Mouse (Mus musculus): Measurements from ENCODE around the gene Arid4a.
A peak's percentile ranks its signal among the peaks of the same experiment; 100 is the strongest.

Gene Arid4a

DNA sequence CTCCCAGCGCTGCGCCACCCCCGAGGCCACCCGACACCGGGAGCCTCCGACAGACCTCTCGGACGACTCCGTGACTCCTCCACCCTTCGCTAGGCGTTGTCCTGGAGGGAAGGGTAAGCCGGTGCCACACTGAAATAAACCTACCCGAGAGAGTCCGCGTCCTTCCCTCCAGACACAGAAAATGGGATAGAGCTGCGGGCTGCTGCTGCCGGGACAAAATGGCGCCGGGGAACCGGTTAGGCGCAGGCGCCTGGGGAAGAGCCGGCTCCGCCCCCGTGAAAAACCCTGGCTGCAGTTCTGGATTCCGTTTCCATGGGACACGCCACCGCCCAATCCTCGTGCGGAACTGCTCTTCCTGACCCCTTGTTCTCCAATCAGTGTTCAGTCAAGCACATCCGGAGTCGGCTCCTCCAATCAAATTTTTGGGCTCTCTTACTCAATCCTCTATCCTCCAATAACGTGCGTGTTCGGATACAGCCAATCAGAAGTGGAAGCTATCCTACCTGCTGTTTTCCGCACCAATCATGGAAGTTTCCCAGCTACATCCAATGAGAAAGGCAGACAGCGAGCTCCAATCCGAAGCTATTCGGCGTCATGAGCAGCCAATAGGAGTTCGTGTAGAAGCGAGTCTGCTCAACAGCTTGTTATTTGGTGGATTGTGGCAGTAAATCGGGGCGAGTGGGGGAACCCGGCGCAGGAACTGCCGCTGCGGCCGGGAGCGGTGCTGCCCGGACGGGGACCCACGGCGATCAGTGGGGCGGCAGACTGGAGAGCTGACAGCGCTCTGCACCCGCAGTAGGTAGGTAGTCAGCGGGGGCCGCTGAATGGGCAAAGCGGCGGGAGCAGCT is at the start of gene Arid4a:
Arid4a (plus strand) TSS at position 628 of the 848 bp plus-strand sequence.
- DNase-seq (ENCODE audit: low read depth in 2 of 2, low spot score in 2 of 2), result peak; percentile 95 to 97

DNA sequence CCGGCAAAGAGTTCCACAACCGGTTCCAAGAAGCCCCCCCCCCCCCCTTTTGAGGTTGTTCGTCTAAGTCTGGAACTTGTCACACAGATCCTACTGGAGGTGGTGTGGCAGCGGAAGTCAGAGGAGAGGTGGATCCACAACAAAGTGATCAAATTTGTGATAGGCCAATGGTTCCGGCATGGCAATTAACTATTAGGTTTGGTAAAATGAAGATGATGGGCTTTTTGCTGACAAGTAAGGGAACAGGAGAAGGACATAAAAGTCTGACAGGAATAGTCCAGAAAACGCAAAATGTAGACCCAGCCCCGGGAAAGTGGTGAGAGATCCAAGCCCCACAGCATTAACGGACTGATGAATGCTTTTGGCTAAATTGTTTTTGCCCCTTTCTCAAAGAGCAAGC is 48.2 kb upstream of the Arid4a start:
- DNase-seq (ENCODE audit: low read depth in 2 of 2, low spot score in 2 of 2), result no peak

DNA sequence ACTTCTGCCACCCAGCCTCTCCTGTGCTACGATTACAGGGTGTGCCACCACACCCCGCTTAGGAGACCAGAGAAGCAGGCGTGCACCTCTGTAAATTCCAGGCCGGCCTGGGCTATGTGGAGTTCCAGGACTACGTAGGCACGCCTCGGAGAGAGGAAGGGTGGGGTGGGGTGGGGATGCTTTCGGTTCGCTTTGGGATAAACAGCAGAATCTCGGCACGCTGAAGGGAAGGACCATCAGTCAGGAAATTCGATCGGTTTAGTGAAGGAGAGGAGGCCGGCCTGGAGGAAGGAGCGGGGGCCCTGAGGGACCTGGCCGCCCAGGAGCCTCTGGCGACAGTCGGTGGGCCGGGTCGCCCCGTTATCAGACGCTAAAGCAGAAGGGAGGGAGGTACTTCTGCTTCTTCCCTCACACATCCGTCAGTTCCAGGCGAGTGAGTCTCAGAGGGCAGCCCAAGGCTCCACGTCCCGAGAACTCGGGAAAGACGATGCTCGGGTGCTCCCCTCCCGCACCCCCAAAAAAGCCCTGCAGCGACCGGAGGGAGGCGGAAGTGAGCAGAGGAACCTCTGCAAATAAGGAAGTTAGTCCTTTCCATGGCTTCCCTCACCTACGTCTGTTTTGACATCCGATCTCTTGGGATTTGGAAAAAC is 47.5 kb upstream of the Arid4a start:
- DNase-seq (ENCODE audit: low read depth in 2 of 2, low spot score in 2 of 2), result peak; percentile 74 to 80

DNA sequence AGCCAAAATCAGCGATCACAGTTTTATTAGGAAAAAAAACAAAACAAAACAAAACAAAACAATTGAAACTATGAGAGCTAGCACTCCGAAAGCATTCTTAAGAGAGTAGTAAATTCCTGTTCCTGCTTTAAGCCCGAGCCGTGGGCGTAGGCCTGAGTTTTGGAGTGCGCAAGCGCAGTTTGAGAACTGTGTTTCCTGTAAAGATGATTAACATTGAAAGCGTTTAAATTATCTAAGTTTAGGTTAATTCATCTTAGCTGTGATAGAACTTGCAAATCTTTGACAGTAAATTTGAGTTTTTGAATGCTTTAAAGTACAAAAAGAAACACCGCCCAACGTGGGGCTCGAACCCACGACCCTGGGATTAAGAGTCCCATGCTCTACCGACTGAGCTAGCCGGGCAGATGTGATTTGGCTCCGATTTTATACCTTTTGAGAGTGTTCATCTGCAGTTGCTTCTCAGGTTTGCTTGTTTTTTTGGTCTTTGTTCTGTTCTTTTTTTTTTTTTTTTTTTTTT is 46.9 kb upstream of the Arid4a start:
- peak; percentile 92 to 93 for DNase-seq (ENCODE audit: low read depth in 2 of 2, low spot score in 2 of 2)

DNA sequence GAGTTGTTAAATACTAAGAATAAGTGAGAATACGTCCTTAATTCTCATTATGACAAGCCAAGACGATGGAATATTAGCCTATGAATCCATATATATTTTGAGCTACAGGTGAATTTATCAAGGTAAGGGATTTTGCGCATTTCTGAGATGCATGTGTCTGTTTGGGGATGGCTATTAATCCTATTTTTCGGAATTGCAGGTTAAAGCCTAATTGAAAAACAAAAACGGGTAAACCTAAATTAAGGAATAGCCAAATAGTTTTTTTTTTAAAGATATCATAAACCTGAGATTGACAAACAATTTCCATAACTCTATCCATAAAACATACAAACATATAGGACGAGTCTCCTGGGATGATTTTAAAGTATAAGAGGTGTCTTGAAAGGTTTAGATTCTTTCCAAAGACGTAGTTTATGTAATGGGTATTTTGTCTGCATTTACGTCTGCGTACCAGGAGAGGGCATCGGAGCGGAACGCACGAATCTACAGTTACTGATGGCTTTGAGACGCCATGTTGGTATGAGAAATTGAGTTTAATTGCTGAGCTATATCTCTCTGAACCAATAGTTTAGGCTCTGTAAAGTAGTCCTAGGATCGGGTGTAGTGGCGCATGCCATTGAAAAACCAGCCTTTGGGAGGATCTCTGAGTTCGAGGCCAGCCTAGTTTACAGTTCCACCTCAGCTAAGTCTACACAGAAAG is 46.2 kb upstream of the Arid4a start:
- DNase-seq (ENCODE audit: low read depth in 2 of 2, low spot score in 2 of 2), result peak; percentile 64 to 71

DNA sequence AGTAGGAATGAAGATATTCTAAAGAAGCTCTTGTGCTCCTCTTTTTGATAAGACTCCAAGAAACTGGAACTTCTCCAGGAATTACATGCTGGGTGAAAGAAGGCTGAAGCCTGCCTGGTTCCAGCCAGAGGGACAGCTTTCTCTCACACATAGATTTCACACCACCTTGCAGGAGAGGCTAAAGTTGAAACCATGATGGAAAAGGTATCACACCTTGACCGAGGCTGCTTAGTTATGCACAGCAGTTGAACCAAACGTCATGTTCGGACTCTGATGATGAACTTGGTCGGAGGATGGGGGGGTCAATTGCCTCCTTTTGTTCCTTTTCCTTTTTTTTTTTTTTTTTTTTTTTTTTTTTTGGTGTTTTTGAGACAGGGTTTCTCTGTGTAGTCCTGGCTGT is 42.0 kb upstream of the Arid4a start:
- DNase-seq (ENCODE audit: low read depth in 2 of 2, low spot score in 2 of 2), result no peak

DNA sequence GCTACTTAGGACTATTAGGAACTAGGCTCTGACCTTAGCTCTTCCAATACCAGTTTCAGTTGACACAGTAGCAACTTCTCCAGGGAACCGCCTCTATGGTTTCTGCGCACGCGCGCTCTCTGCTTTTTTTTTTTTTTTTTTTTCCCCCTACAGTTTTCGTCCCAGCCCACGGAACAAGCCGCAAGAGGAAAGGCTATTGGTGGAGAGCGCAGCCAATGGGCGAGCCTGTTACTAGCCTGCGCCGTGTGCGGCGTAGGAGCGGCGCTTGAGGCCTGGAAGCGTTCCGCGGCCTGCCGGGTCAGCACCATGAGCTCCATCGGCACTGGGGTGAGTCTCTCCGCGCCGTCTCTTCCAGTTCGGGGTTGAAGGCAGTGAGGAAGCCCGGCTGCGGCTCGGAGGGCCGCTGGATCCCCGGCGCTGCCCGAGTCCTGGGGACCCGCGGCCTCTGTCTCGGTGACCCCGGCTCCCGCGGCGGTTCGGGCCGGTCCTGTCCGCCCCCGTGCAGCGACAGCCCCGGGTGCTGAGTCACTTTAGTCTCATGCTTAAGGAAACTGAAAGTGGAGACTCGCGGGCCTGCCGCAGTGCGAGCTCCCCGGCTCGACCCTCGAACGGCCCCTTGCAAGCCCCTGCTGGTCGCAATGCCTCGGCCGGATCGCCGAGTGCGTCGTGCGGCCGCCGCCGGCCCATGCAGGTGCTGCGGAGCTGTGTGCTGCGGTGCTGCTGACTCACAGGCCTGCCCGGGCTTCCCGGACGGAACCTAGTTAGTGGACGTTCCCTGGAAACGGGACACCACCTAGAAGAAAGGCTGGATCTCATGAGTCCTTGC is 41.1 kb upstream of the Arid4a start, which contains the start of gene Psma3:
Psma3 (plus strand) TSS at position 181 of the 826 bp plus-strand sequence.
- peak; percentile 79 to 80 for DNase-seq (ENCODE audit: low read depth in 2 of 2, low spot score in 2 of 2)

DNA sequence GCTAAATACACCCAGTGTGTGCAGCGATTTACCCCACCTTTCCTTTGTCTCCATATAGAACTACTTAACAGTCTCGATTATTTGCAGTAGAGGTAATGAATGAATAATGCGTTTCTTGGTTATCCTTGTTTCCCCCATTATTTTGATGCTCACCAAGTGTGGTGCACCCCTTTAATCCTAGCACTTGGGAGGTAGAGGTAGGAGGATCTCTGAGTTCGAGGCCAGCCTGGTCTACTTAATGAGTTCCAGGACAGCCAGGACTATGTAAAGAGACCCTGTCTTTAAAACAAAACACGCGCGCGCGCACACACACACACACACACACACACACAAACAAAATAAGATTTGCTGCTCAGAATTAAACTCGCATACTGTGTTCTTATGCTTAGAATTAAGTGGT is 40.4 kb upstream of the Arid4a start:
- DNase-seq (ENCODE audit: low read depth in 2 of 2, low spot score in 2 of 2), result no peak

DNA sequence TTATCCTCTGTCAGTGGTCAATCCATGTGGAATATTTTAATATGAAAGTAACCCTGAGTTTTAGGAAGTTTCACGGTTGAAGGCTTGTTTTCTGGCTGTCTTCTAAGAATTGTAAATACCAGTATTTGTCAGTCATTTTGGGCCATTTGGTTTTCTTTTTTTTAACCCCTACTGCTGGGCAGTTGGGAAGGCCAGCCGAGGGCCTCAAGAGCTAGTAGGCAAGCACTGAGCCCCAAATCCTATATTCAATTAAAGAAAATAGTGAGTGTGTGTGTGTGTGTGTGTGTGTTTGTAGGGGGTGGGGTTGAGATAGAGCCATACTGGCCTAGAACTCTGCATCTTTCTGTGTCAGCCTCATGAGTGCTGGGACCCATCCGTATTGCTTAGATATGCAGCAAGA is 39.9 kb upstream of the Arid4a start:
- DNase-seq (ENCODE audit: low read depth in 2 of 2, low spot score in 2 of 2), result no peak

DNA sequence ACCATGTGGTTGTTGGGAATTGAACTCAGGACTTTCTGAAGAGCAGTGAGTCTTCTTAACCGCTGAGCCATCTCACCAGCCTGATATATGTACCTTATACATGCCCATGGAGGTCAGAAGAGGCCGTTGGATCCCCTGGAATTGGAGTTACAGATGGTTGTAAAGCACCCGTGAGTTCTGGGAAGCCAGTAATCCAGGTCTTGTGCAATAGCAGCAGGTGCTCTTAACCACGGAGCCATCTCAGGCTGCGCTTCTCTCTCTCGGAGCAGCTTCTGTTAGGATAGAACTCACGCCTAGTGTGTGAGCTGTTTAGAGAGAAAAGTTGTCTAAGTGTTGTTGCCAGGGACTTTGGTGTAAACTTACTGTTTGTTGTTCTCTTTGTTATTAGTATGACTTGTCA is 37.4 kb upstream of the Arid4a start:
- no peak for DNase-seq (ENCODE audit: low read depth in 2 of 2, low spot score in 2 of 2)

DNA sequence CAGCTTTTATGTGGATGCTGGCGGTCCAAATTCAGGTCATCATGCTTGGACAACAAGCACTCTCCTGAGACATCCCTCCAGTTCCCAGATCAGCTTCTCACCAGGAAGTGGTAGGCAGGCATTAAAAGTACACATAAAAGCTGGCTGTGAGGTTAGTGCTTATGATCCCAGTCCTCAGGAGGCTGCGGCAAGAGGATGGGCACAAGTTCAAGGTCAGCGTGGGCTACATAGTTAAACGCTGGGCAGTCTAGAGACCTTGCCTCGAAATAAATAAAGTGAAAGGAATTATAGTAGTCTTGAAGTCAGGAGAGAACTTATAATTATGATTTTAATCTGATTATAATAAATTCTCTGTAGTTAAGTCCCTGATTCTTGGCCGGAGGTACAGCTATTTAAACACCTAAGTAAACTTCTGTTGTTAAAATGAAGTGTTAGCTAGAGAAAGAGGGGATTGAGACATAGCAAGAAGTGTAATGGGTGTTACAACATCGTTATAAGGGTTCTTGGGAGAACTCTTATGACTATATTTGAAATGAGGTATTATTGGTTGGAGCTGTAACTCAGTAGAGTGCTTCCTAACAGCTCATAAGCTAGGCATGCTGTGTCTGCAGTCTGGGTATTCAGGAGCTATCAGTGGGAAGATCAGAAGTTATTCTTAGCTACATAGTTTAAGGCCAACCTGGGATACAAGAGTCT is 30.8 kb upstream of the Arid4a start:
- no peak for DNase-seq (ENCODE audit: low read depth in 2 of 2, low spot score in 2 of 2)

DNA sequence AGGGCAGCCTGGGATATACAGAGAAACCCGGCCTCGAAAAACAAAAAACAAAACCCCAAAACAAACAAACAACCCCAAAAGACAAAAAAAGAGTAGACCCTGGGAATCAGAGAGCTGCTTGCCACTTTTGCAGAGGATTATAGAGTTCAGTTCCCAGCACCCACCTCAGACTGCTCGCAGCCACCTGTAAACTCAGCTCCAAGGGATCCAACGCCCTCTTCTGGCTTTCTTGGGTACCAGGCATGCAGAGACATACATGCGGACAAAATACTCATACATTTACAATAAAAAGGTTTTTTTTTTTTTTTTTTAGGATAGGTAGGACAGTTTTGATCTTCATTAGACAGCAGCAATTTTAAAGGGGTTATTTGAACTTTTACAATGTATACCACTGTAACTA is 18.6 kb upstream of the Arid4a start:
- DNase-seq (ENCODE audit: low read depth in 2 of 2, low spot score in 2 of 2), result no peak

DNA sequence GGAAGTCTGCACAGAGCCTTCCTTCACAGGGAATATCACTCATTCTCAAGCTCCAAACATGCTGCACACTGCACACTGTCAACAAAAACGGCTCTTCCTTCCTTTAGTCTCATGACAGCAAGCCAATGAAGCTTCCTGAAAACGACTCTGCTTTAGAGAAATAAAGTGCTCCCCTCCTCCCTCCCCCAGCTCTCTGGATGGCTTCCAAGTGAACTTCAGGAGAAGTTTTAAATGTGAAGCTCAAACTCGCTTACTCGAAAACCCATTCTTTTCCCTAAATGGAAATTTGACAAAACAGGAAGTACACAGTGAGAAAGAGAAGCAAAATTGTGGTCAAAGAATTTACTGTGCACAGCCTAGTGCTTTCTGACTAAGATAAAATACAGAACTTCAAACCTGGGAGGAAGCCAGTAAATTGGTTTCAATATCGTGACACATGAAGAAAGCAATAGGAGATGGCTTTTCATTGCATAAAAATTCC is 16.3 kb upstream of the Arid4a start:
- peak in 1 of 2 experiments; percentile 34 for DNase-seq (ENCODE audit: low read depth in 2 of 2, low spot score in 2 of 2)

DNA sequence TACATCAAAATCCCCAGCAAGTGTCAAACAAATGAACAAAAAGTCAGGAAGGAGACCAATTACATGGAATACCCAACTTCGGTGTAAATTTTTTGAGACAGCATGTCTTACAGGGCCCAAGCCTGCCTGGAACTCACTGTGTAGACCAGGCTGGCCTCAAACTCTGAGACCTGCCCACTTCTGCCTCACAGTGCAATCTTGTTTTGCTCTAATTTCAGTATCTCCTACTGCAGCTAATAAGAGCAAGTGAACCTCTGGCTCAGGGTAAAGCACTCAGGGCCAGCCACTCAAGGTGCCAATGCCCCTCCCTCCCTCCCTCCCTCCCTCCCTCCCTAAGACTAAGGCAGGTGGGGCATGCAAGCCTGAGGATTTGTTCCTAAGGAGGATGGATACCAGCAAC is 15.4 kb upstream of the Arid4a start:
- no peak for DNase-seq (ENCODE audit: low read depth in 2 of 2, low spot score in 2 of 2)

DNA sequence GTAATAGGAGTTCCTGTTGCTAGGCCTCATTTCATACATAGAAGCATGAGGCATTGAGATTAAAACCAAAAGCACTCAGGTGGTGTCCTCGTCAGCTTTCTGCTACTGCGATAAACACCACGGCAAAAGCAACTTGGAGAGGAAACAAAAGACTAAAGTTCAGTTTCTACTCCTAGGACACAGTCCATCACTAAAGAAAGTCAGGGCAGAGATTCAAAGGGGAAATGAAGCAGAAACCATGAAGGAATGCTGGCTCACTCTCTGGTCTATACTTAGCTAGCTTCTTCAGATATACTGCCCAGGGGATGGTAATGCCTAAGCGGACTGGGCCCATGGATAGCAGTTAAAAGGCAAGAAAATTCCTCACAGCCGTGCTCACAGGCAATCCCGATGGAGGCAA is 14.3 kb upstream of the Arid4a start:
- no peak for DNase-seq (ENCODE audit: low read depth in 2 of 2, low spot score in 2 of 2)

DNA sequence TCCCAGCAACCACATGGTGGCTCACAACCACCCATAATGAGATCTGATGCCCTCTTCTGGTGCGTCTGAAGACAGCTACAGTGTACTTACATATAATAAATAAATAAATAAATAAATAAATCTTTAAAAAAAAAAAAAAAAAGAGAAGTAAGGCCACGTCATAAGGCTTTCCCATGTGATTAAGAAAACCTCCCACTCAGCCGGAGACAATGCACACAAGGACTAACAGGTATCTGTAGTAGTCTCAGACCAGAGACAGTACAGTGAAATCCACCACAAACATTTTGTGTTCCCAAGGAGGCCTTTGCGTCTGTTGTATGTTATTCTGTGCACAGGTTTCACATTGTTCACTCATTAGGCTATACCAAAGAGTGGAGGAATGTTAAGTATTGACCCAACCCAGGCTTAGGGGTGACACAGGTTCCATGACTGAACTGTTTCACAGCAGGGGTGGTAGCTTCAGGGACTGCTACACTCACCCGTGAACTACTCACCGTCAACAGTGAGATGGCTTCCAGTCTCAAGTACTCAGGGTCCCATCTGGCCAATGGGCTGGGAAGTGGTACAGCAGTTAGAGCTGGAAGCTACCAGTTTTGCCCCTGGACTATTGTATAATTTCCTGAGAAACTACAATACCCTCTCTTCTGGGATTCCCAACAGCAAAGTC is 11.9 kb upstream of the Arid4a start:
- DNase-seq (ENCODE audit: low read depth in 2 of 2, low spot score in 2 of 2), result no peak

DNA sequence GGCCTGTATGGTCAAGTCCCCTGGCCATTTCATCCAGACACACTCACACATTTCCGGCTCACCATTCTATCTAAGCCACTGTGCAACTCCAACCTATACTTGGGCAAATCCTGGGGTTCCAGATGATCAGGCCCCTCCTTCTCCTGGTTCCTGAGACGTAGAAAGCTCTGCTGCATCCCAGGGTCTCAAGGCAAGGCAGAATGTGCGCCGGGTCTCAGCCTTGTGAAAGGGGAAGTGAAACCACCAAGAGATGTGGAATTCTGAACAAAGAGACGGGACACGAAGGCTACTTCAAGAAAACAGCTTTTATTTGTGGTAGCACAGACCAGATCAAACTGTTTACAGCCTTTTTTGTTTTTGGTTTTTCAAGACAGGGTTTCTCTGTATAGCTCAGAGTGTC is 9.6 kb upstream of the Arid4a start:
- no peak for DNase-seq (ENCODE audit: low read depth in 2 of 2, low spot score in 2 of 2)

DNA sequence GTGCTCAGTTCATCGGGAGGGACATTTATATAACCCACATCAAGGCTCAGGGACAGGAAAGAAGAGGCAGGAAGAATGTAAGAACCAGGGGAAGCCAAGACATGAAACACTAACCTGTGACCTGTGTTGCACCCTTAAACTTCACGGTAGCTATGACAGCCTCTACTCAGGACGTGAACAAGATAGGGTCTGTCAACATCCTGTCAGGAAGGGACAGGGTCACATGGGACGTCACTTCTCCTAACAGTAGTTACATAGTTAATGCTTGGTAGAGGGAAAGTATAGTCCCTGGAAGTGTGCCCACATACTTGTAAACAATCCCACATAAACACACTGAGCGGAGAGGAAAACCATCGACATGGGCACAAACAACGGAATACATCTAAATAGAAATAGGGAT is 8.9 kb upstream of the Arid4a start:
- DNase-seq (ENCODE audit: low read depth in 2 of 2, low spot score in 2 of 2), result peak; percentile 22 to 44

DNA sequence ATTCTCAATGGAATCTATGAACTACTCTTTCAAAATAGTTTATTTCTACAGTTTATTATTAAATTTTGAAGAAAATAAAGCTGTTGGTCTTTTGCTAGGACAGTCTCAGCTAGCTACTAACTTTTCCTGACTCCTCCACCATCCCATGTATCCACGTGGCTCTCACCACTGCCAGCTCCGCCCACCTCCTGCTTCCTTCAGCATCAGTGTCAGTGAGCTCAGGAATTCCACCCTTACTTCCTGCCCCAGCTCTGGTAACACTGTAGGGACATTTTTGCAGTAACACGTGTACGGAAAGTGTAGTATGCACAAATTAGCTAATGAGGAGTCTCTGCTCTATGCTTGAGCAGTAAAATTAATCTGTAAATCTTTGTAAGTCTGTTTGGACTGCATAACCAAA is 6.0 kb upstream of the Arid4a start:
- no peak for DNase-seq (ENCODE audit: low read depth in 2 of 2, low spot score in 2 of 2)

Measured in CD8-positive naive resting alpha-beta T cell, adult 2 months (primary cell).